Mouse (Mus musculus) limb, embryonic 15.5 days (tissue): ENCODE data around the gene Spint2. TPM values are rescaled to one million over a fixed set of nuclear protein-coding genes. Genes with fewer than 3 reads are reported as not detected.
A peak's percentile ranks its signal among the peaks of the same experiment; 100 is the strongest.

Experiments used
- ATAC-seq: fragments of 200-750 bp; cut with Nextera tagmentation; 2 replicates; pipeline ENCODE4 v1.8.0; 2017; ENCODE audit warnings: low read depth, moderate TSS enrichment; ENCODE audit not compliant: insufficient number of reproducible peaks, low FRiP score, low TSS enrichment
- H3K27ac ChIP-seq: fragments of 300-500 bp; sonication (generic); 2 replicates; pipeline ENCODE4 v1.5.1; 2015; ENCODE audit warnings: moderate library complexity, mild to moderate bottlenecking, inconsistent platforms
- H3K27me3 ChIP-seq: fragments of 300-500 bp; sonication (generic); 2 replicates; pipeline ENCODE4 v1.6.1; 2015; ENCODE audit warnings: inconsistent platforms
- H3K36me3 ChIP-seq: fragments of 300-500 bp; sonication (generic); 2 replicates; pipeline ENCODE4 v1.6.1; 2015; ENCODE audit warnings: inconsistent platforms
- H3K4me1 ChIP-seq: fragments of 300-500 bp; sonication (generic); 2 replicates; pipeline ENCODE4 v1.6.1; 2015; ENCODE audit warnings: inconsistent platforms
- H3K4me2 ChIP-seq: fragments of 300-500 bp; sonication (generic); 2 replicates; pipeline ENCODE4 v1.6.1; 2015; ENCODE audit warnings: mild to moderate bottlenecking, inconsistent platforms
- H3K4me3 ChIP-seq: fragments of 300-500 bp; sonication (generic); 2 replicates; pipeline ENCODE4 v1.5.1; 2015; ENCODE audit warnings: mild to moderate bottlenecking, inconsistent platforms
- H3K9ac ChIP-seq: fragments of 300-500 bp; sonication (generic); 2 replicates; pipeline ENCODE4 v1.6.1; 2015; ENCODE audit warnings: inconsistent platforms
- H3K9me3 ChIP-seq: fragments of 300-500 bp; sonication (generic); 2 replicates; pipeline ENCODE4 v1.6.1; 2016; ENCODE audit warnings: inconsistent platforms
- WGBS: fragments of 180-500 bp; shearing (Covaris S2); methylation state at CpG from one replicate; pipeline ENCODE4 v1.1.7; 2015; 5-methylcytosine and 5-hydroxymethylcytosine counted together
- polyA plus RNA-seq: library from polyadenylated mRNA; unstranded; fragments of >200 nt; fragmentation: Nextera tagmentation; extraction: Ambion mirVana; gene quantifications from 2 replicates; pipeline ENCODE4 v1.2.1, GENCODE M21; 2015

The Spint2 gene
- polyA plus RNA-seq, 1 experiment from 2014 or later = 194 TPM

DNA sequence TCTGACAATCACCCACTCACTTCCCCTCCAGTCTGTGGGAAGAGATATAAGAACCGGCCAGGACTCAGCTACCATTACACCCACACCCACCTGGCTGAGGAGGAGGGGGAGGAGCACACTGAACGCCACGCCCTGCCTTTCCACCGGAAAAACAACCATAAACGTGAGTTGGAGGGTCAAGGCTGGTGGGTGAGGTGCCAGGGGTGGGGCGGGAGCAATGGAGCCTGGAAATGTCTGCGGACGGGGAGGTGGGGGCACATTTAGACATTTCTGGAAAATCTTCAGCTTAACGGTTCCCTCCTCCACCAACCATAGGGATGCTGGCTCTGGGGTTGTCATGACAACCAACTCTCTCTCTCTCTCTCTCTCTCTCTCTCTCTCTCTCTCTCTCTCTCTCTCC lies 31.3 kb upstream of the Spint2 start:
- Histone ChIP-seq H3K36me3 (no peaks in the 10 kb centered on the region), H3K9me3 (no peaks in the 10 kb centered on the region), H3K27me3 (no peaks in the 10 kb centered on the region), H3K4me2 (no peak overlapping the region), H3K9ac (no peak overlapping the region), H3K4me1 (peaks cover 71% of the 10 kb centered on the region), H3K4me3 (no peak overlapping the region), H3K27ac (no peak overlapping the region)
- 19% methylated on average over 9 of the region's 9 CpGs for WGBS
- ATAC-seq = no peak

GRCm38 (mm10) chr7:29309749-29310148 lies 28.0 kb upstream of the Spint2 start:
- H3K36me3 ChIP-seq = no peaks in the 10 kb centered on the region
- peak overlapping the region; percentile 48 for H3K9ac ChIP-seq
- H3K4me1 ChIP-seq = peaks cover 64% of the 10 kb centered on the region
- peak overlapping the region; percentile 97 for H3K4me2 ChIP-seq
- ATAC-seq = no peak
- 6% methylated on average over 5 of the region's 5 CpGs for WGBS
- H3K9me3 ChIP-seq = no peaks in the 10 kb centered on the region
- H3K4me3 ChIP-seq = peak overlapping the region; percentile 46
- peak overlapping the region; percentile 55; the same call in 1 of the 2 replicates for H3K27ac ChIP-seq
- H3K27me3 ChIP-seq = peaks cover 15% of the 10 kb centered on the region

DNA sequence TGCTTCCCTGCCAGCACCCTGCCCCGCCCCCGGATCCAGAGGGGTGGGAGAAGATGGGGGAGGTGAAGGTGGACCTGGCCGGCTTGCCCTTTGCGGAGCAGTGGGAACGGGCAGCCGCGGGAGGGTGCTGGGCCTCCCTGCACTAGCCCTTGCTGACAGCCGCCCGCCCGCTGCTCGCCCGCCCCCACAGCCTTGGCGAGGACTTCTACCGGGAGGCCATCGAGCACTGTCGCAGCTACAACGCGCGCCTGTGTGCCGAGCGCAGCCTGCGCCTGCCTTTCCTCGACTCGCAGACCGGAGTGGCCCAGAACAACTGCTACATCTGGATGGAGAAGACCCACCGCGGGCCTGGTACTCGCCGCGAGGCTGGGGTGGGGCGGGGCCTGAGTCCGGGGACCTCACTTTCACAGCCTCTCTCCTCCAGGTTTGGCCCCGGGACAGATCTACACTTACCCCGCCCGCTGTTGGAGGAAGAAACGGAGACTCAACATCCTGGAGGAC lies 27.6 kb upstream of the Spint2 start:
- Histone ChIP-seq H3K27me3 (peaks cover 20% of the 10 kb centered on the region), H3K4me2 (peak overlapping the region; percentile 97), H3K9me3 (no peaks in the 10 kb centered on the region), H3K36me3 (no peaks in the 10 kb centered on the region), H3K9ac (peak overlapping the region; percentile 48), H3K4me3 (peak overlapping the region; percentile 46), H3K4me1 (peaks cover 64% of the 10 kb centered on the region), H3K27ac (peak overlapping the region; percentile 55)
- WGBS = under 1% methylated on average over 36 of the region's 36 CpGs
- no peak for ATAC-seq

DNA sequence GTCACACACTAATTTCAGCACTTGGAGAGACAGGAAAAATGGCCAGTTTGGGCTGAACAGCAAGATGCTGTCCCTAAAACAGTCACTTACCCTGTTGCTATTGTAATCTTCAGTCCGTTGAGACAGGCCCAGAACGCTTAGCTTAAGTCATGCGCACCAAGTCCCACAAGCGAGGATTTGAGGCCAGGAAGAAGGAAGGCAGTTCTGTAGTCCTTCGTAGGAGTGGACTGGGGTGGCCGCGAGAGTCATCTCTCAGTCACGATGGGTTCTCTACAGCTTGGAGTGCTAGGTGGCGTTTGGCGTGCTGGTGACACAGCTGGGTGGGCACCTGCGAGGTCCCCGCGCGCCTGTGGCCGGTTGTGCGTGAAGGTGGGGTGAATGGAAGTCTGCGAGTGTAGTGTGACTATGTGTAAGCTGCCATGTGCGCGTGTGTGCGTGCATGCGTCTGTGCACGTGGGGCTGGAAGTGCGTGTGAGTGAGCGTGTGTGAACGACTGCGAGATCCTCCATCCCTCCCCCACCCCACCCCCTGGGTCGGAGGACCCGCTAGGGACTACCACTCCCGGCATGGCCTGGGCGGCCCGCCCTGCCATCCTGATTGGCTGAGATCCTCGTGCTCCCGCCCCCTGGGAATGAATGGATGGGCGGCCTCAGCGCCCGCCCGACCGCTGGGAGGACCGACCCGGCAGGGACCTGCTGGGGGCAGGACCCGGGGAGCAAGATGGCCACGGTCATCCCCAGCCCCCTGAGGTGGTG lies 25.8 kb upstream of the Spint2 start:
- Histone ChIP-seq H3K4me2 (peak overlapping the region; percentile 97), H3K9ac (peak overlapping the region; percentile 48), H3K4me3 (peak overlapping the region; percentile 66), H3K27ac (0 out of 2 replicates have a peak overlapping the region, but pooled peaks have one; percentile 24), H3K27me3 (peaks cover 24% of the 10 kb centered on the region), H3K9me3 (no peaks in the 10 kb centered on the region), H3K4me1 (peaks cover 57% of the 10 kb centered on the region), H3K36me3 (no peaks in the 10 kb centered on the region)
- ATAC-seq = peak; percentile 72
- WGBS = 1% methylated on average over 41 of the region's 42 CpGs

DNA sequence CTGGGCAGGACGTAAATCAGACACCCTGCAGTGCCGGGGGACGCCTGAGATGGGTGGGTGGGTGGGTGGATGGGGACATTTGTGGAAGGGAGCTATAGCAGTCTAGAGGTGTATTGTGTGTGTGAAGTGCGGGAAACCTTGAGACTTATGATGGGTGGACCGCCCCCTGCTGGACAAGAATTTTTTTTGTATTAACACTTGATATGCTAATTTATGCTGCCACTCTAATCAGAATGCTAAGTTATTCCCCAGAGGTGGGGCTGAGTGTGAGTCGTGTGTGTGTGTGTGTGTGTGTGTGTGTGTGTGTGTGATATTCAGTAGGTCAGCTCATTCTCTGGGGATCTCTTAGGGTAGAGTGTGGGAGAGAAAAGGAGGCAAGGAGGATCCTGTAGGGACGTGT lies 24.9 kb upstream of the Spint2 start:
- no peak overlapping the region for H3K9ac ChIP-seq
- H3K36me3 ChIP-seq = no peaks in the 10 kb centered on the region
- ATAC-seq = no peak
- no peak overlapping the region for H3K27ac ChIP-seq
- no peaks in the 10 kb centered on the region for H3K9me3 ChIP-seq
- H3K4me2 ChIP-seq = no peak overlapping the region
- H3K4me3 ChIP-seq = no peak overlapping the region
- H3K4me1 ChIP-seq = peaks cover 57% of the 10 kb centered on the region
- peaks cover 24% of the 10 kb centered on the region for H3K27me3 ChIP-seq
- 24% methylated on average over 7 of the region's 7 CpGs for WGBS

DNA sequence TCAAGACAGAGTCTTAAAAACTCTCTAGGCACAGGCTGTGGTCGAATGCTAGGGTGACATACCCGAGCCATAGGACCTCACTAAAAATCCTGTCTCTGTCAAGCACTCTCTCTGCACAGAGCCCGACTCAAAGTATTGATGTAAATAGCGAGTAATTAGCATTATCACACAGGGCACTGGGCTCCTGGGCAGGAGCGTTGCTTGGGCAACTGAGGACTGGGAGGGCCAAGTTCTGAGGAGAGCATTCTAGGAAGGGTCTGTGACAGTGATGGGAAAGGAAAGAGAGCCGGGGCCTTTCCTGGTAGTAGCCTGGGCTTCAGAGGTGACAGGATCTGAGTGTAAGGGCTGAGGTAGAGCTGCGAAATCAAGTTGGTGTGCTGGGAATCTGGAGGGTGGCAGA lies 24.4 kb upstream of the Spint2 start:
- Histone ChIP-seq H3K27me3 (peaks cover 24% of the 10 kb centered on the region), H3K9ac (no peak overlapping the region), H3K4me3 (no peak overlapping the region), H3K4me1 (peaks cover 58% of the 10 kb centered on the region), H3K4me2 (no peak overlapping the region), H3K27ac (no peak overlapping the region; the same call in 1 of the 2 replicates), H3K9me3 (no peaks in the 10 kb centered on the region), H3K36me3 (no peaks in the 10 kb centered on the region)
- WGBS = 59% methylated on average over 7 of the region's 7 CpGs
- ATAC-seq = no peak

DNA sequence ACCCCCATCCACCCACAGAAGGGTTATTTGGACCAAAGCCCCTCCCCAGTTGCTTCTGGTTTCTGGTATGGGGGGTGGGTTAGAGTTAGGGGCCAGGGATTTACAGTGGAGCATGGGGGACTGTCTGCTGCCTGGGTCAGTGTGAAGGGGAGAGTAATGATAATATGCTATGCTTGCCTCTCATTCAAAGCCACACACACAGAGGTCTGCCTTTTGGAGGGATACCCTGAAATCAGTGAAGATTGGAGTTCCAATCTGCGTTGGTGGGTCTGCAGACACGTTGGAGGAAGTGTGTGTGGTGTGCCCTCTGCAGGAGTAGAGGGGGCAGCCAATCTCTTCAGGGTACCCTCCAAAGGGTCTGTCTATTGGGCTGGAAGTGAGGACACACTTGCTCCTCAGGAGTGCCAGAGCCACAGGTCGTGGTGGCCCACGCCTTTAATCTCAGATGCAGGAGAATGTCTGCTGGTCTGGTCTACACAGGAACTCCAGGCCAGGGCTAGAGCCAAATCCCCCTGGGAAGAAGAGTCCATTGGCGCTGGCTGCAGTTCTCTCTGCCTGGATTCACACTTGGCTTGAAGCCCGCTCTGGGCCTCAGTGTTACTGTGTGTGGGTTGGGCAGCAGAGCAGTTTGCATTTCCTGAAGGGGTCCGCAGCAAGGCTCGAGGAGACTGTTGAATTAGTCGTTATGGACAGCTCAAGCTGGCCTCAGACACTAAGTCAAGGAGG lies 23.7 kb upstream of the Spint2 start:
- 37% methylated on average over 9 of the region's 9 CpGs for WGBS
- H3K9me3 ChIP-seq = no peaks in the 10 kb centered on the region
- H3K9ac ChIP-seq = peak overlapping the region; percentile 33; the same call in 1 of the 2 replicates
- no peak for ATAC-seq
- peaks cover 61% of the 10 kb centered on the region for H3K4me1 ChIP-seq
- no peaks in the 10 kb centered on the region for H3K36me3 ChIP-seq
- peak overlapping the region; percentile 56 for H3K4me3 ChIP-seq
- H3K27ac ChIP-seq = no peak overlapping the region
- H3K27me3 ChIP-seq = peaks cover 24% of the 10 kb centered on the region
- peak overlapping the region; percentile 99 for H3K4me2 ChIP-seq

- WGBS = under 1% methylated on average over 47 of the region's 48 CpGs
- Histone ChIP-seq H3K27me3 (peaks cover 24% of the 10 kb centered on the region), H3K4me1 (peaks cover 59% of the 10 kb centered on the region), H3K9ac (peak overlapping the region; percentile 50), H3K4me2 (peak overlapping the region; percentile 99), H3K27ac (no peak overlapping the region), H3K4me3 (peak overlapping the region; percentile 56), H3K36me3 (no peaks in the 10 kb centered on the region), H3K9me3 (no peaks in the 10 kb centered on the region)
- no peak for ATAC-seq
Observed at GRCm38 (mm10) chr7:29304463-29305262, 23.0 kb upstream of the Spint2 start.

DNA sequence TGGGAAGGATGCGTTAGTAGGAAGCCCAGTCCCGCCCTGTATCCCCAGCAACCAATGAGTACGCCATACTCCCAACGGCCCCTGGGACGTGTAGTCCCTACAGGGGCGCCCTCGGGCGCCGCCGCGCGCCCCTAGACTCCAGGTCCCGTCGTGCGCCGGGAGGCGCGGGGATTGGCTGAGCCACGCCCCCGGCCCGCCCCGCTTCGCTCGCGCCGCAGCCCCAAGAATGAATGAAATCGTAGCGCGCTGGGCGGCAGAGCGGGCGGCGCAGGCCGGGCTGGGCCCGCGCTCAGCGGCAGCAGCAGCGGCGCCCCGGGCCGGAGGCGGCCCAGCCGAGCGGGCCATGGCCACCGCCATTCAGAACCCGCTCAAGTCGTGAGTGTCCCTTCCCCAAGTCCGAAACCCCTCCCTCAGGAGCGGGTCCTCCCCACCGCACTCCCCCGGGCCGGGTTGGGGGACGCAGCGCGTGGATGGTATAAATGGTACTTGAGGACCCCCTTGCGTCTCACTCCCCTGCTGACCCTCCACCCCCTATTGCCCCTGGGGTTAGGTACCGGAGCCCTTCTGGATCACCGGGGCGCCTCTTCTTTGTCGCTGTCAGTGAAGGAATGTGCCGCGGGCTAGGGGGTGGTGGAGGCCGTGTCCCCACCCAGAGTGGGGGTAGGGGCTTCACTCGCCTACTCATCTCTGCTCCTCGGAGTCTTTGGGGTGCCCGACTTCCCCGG lies 22.2 kb upstream of the Spint2 start, which contains the start of gene Dpf1:
TSS of gene Dpf1 (plus strand) at position 214 of the 725 bp plus-strand sequence.
- Histone ChIP-seq H3K9me3 (no peaks in the 10 kb centered on the region), H3K9ac (peak within 1 kb of the TSS; percentile 50), H3K4me2 (peak within 1 kb of the TSS; percentile 99), H3K4me3 (peak within 1 kb of the TSS; percentile 56), H3K36me3 (no peaks in the 10 kb centered on the region), H3K4me1 (peaks cover 51% of the 10 kb centered on the region), H3K27me3 (peaks cover 24% of the 10 kb centered on the region), H3K27ac (no peak within 1 kb of the TSS)
- under 1% methylated on average over 66 of the region's 67 CpGs for WGBS
- peak; percentile 62 for ATAC-seq

DNA sequence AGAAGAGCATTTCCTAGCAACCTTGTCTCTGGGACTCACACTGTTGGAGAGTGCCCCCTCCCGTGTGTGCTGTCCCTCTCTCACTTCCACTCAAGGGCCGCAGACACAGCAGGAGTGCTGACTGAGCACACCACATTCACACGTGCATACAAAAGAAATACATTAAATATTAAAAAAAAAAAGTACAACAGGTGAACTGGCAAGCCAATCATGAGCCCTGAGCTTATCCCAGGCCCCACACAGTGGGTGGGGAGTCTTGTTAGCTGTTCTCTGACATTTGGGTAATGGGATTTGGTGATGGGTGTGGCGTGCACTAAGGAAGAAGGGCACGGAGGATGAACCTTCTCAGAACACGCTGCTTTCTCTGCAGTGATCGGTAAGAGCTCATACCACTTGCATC lies 20.9 kb upstream of the Spint2 start:
- peaks cover 24% of the 10 kb centered on the region for H3K27me3 ChIP-seq
- WGBS = 73% methylated on average over 7 of the region's 7 CpGs
- no peak for ATAC-seq
- no peaks in the 10 kb centered on the region for H3K36me3 ChIP-seq
- H3K27ac ChIP-seq = no peak overlapping the region
- H3K4me2 ChIP-seq = no peak overlapping the region
- no peak overlapping the region for H3K9ac ChIP-seq
- H3K4me1 ChIP-seq = peaks cover 40% of the 10 kb centered on the region
- H3K9me3 ChIP-seq = no peaks in the 10 kb centered on the region
- H3K4me3 ChIP-seq = no peak overlapping the region

GRCm38 (mm10) chr7:29301127-29301566 lies 19.4 kb upstream of the Spint2 start:
- peaks cover 23% of the 10 kb centered on the region for H3K27me3 ChIP-seq
- WGBS = 2% methylated on average over 7 of the region's 7 CpGs
- no peaks in the 10 kb centered on the region for H3K36me3 ChIP-seq
- peak overlapping the region; percentile 32; the same call in 1 of the 2 replicates for H3K4me2 ChIP-seq
- H3K9ac ChIP-seq = no peak overlapping the region
- no peak overlapping the region for H3K27ac ChIP-seq
- peak overlapping the region; percentile 7; the same call in 1 of the 2 replicates for H3K4me3 ChIP-seq
- H3K4me1 ChIP-seq = peaks cover 30% of the 10 kb centered on the region
- no peak for ATAC-seq
- no peaks in the 10 kb centered on the region for H3K9me3 ChIP-seq
